Mouse (Mus musculus) cortical plate, adult 2 months (tissue): Measurements from ENCODE around the gene Rheb.

Experiments used
- CTCF ChIP-seq: fragments of 200-500 bp; IDR thresholded peaks from 2 replicates; pipeline ENCODE4 v1.5.1; 2011; ENCODE audit warnings: mild to moderate bottlenecking, control low read depth, low read length; ENCODE audit not compliant: insufficient read depth; ENCODE audit errors: extremely low read depth
- POLR2A ChIP-seq: fragments of 200-500 bp; IDR thresholded peaks from 2 replicates; pipeline ENCODE4 v1.6.1; 2011; ENCODE audit warnings: mild to moderate bottlenecking, low read length, control low read depth; ENCODE audit not compliant: insufficient read depth; ENCODE audit errors: extremely low read depth

DNA sequence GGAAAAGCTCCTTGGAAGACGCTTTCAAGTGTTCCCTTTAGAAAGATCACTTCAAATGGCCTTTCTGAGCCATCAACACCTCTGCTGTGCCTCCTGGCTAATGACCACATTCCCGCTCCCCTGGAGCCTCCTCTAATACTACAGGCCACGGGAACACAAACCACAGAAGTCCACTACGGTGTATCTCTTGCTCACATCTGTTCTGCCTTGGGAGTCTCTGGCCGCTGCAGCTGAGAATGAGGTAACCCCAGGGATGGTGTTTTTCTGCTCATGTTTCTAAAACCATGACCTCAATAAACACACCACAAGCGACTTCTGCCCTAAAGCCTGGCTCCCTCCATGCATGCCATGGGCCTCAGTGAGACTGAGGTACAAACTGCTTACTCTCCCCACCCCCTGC, 30.8 kb upstream of the Rheb start:
- no peak for TF ChIP-seq CTCF
- no peak for TF ChIP-seq POLR2A
